Mouse (Mus musculus) thymus, postnatal 0 days (tissue): ENCODE measurements around the gene Maml3. TPM values are rescaled to one million over a fixed set of nuclear protein-coding genes. Genes with fewer than 3 reads are reported as not detected.
A peak's percentile ranks its signal among the peaks of the same experiment; 100 is the strongest.

Experiments used
- DNase-seq: peaks from one replicate; pipeline ENCODE4 v3.0.0-alpha.2; 2015; ENCODE audit warnings: low spot score
- polyA plus RNA-seq: library from polyadenylated mRNA; unstranded; fragments of >200 nt; fragmentation: Nextera tagmentation; extraction: Ambion mirVana; gene quantifications from 2 replicates; pipeline ENCODE4 v1.2.1, GENCODE M21; 2015

Maml3 gene
- polyA plus RNA-seq, 1 experiment from 2014 or later: 2.6 TPM

DNA sequence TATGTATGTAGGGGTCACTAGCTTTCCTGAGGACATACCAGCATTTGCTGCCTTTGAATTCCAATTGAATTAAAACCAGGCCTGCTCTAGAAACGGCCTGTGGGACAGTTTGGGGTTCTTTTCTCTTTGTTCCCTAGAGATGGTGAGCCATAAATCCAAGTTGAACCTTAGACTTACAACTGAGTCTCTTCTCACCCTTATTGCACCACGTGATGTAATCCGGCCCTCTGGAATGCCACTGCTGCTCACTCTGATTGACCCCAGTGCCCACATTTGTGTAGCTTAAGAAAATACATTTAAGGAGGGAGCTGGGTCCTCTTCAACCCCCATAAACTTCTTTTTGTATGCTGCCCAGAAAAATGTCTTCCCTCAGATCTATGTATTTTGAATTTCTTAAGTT is 387.4 kb downstream of the Maml3 start:
- no peak for DNase-seq

DNA sequence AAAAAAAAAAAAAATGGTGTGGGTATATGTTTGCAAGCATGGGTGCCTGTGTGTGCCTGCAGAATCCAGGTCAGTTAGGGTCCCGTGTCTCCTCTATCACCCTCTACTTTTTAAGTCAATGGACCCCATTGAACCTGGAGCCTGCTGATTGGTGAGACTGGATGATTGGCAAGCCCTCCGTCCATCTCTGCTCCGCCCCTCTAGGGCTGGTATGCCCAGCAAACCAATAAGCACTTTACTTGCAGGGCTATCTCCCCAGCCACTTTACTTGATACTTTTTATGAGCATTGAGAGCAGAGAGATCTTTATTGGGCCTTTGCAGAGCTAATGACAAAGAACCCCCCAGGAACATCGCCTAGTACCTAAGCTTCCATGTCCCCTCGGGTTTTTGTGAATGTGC is 390.4 kb downstream of the Maml3 start:
- no peak for DNase-seq

DNA sequence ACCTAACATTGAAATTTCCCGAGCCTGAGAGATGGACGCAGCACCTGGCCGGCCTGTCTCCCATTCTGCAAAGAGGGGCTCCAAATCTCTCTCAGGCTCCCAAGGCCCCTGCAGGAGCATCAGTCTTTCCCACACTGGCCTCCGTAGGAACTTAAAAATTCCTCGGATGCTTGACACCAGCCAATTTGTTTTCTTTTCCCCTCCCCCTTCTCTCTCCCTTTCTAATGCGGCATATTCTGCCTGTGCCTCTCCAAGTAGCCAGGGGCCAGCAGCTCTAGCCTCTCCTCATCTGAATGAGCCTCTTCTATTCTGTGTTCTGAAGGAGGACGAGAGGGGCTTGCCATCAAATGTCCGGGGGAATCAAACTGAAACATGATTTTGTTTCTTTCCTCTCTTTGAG is 391.6 kb downstream of the Maml3 start:
- no peak for DNase-seq

DNA sequence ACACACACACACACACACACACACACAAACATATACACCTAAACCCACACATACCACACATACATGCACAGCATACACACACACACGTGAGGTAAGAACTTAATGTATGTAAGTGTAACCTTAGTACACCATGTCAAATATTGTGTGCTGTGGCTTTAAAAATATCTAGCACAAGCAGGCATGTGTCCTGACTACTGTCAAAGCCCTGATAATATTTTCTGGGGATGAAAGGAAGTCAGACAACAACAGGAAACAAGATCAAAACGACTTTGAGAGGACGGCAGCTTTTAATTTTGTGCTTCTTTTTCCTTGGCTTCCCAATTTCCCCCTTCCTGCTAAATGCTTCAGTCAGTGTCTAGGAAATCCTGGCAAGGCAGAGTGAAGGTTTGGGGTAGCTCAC is 392.5 kb downstream of the Maml3 start:
- DNase-seq: no peak

DNA sequence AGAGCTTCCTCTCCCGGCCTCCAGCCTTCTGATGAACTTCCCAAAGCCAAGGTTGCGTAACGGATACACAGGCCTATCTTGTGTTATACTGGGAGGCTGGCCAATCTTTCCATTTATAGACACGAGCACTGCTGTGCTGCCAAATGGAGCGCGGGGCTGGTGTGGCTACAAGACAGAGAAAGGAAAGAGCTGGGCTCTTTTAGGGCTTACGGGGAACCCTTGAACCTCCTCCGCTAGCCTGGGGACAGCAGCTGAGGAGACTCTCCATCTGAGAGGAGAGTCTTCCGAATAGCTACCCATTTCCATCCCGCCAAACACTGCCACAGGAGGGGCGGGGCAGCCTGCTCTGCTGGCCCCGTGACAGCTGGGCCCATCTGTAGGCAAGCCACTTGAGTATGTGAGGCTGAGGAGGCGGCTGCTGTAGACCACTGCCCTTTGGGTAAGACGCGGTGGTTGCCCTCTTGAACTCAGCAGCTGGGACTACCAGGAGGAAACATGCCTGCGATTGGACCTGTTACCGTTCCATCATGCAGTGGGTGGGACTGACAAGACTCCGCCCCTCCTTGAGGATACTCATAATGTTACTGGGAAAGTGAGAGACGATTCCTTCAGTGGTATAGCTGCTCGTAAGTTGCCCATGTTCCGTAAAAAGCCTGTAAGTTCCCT is 396.0 kb downstream of the Maml3 start:
- no peak for DNase-seq

DNA sequence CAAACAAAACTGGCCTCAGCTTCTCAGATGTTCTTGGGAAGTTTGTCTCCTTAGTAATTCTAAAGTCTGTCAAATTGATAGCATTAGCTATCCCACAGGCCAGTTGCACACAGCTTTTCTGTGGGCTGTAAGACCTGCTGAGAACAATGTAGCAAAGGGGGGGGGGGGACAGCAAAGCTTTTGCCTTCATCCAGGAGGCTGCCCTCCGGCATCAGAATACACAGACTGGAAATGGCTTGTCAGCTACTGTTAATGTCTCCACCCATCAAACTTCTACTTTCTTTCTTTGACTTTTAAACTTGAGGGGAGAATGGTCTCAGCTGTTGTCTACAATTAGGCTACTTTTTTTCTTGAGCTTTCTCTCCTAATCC is 396.5 kb downstream of the Maml3 start:
- no peak for DNase-seq

DNA sequence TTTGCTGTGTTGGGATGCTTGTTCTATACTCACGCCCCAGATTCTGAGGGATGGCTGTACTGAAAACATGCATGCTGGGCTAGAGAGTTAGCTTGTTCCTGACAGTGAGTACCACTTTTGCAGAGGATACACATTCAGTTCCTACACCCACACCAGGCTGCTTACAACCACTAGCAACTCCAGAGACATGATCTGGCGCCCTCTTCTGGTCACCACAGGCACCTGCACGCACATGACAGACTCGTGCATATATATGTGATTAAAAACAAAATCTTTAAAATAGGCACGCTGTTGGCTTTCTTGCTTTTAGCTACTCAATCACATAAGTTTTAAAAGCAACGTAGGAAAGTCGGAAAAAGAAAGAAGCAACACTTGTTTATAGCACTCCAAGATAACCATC is 399.7 kb downstream of the Maml3 start:
- DNase-seq: peak; percentile 49

DNA sequence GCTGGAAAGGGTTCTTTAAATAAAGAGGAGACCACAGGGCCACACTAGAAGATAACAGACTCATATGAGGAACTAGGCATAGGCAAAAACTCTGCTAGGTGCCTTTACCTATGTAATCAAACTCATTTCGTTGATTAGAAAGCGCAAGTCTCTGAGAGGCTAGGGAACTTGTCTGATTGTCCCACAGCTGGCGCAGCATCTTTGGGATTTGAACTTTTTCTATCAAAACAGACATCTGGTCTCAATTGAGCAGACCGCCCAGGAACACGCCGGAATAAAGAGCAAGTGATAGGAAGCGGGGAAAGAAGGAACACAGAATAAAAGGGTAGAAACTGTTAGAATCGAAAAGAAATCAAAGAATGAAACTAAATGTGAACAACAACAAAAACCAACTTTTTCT is 401.4 kb downstream of the Maml3 start:
- no peak for DNase-seq

DNA sequence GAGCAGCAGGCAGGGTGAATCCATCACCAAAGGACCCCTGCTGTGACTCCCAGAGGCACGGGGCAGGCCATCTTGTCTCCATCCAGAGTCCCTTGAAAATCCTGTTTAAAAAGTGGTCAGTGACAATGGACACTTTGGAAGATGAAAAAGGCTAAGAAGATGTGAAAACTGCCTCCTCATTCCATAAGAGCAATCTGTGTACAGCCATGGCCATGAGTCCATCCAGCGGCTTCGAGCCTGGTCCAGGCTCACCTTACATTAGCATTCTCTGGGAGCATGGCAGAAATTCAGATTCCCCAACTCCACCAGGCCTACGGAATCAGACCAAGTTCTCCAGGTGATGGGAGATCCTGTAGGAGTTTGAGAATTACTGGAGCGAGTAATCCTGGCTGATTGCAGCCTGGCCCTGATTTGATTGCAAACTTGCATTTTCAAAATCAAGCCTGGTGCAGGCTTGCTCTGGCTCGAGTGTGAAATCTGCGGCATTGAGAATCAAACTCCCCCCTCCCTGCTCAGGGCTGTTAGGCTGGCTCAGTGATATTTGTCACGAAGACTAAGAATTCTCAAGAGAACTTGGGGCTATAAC is 402.1 kb downstream of the Maml3 start:
- no peak for DNase-seq

DNA sequence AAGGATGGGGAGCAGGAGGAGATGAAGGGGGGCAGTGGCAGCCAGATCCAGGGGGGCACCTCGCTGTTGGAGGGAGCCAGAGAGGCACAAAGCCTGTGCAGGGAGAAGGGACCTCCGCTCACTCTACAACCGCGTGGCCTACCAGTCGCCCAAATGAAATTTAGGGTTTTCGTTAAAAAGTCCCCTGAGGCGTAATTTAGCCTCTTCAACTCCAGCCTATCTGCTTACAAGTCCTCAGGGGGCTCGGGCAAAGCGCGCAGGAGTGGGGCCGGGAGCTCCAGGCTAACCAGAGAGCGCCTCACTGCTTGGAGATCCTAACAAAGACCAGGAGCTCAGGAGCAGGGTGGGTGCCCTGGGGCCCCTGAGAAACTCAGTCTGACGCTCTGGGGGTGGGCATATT is 402.9 kb downstream of the Maml3 start:
- DNase-seq: peak; percentile 7

DNA sequence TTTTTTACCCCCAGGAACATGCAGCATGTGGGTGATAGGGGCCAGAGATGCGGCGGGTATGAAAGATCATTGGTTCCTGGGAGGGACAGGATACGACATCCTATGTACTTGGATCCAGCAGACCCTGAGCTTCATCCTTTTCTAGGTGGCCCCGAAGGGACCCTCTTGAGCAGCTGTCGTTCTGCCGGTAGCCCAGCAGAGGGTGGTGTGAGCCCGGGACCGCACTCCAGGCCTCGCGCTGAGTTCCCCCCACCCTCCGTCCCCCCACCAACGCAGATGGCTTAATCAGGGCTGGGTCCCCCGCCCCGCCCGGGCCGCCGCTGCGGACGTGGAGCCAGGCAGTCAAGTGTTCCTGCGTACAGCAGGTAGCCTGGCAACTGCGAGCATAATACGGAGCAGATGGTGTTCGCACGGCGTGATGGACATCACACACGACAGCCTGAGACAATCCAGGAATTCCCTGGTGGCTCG is 403.6 kb downstream of the Maml3 start:
- peak; percentile 82 for DNase-seq

DNA sequence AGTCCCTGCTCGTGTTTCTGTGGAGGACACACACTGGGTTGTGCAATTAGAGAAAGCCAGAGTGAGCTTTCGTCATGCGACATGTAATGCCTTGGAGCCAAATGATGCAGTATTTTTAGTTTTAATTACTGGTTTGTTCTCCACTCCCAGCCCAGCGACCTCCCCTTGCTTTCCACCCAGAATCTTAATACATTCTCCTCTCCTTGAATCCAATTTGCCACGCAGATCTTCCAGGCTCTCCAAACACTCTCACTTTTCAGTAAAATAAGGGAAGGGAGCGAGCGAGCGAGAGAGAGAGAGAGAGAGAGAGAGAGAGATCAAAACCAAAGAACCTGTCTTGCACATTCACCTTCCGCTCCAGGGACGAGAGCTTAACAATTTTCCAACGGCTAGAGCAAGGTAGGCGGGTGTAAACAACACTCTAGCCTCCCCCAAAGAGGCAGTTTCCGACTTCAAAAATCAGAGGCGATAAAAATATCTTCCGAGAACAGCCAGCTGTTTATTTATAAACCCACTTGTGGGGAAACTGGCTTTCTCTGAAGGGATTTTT is 404.1 kb downstream of the Maml3 start:
- DNase-seq: no peak

DNA sequence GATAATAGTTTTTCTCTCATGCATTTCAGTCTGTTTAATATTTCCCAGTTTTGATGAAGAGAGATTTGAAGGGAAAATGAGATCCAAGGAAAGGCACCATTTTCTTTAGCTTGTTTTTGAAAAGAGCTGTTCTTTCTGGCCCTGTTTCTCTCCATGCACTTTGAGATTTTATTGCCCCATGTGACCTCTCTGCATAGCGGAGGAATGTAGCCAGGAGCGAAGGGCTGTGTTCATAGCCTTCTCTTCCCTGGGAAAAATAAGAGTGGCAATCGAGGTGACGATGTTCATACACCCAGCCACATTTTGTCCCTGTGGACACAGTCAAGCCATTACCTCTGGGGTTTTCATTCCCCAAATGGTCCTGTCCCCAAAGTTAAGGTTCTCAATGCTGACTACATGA is 404.8 kb downstream of the Maml3 start:
- DNase-seq: no peak

DNA sequence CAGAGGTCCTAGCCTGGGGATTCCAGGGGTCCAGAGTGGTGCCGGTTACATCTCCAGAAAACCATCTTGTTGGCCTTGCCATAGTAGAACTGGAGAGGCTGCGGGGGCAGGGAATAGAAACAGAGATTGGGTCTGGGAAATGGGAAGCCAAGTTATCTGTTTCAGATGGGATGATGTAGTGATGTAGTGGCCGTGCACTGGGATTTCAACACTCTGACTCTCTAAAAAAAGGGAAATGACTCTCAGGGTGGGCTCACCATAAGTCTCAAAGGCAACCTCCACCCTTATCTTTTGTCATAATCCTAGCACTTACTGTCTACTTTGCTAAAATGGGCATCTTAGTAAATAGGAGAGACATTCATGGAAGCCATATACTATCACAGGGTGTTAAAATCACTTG is 406.9 kb downstream of the Maml3 start:
- no peak for DNase-seq

DNA sequence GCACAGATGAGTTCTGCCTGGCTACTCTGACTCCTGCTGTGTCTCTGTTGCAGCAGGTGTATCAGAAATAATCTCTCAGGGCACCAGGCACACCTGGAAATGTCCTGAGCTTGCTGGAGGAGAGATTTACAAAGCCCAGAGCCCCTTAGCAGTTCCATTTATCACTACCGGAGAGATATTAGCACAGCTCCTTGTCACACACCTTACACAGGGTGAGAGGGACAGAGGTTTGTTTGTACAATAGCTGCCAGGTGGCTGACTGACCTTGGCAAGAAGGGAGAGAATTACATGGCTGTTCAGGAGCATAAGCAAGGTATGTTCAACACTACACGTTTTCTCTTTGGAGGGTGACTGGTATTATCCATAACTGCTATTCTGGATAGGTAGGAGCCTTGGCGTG is 409.2 kb downstream of the Maml3 start:
- DNase-seq: no peak

DNA sequence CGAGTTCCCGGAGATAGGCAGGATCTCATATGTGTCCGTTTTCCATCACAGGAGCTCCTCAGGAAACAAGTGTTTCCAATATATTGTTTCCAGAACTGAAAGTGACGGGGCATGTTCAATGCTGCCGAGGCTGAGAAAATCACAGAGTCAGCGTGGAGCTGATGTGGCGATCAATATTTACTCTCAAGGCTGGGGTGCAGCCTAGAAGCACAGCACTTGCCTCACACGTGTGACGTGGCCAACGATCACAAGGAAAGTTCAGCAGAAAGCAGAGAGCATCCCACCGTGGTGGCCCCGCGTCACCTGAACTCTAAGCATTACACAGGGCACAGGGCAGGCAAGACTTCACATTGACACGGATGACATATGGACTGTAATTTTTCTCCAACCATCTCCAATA is 410.3 kb downstream of the Maml3 start:
- DNase-seq: no peak

DNA sequence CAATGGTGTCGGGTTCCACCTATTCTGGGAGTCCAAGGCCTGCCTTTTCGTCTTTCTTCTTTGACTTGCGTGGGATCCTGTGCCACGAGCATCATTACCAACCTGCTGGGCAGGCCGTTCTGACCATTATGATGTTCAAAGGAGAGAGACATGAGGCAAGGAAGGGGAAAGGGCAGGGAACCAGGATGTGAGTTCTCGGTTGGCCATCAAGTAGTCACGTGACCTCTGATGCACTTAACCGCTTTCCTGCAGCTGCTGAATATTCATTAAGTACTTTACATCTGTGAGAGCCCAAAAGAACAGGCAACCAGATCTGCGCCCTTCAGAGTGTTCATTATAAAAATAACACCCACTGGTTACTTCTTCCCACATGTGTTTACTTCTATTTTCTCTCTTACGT is 411.7 kb downstream of the Maml3 start:
- no peak for DNase-seq

DNA sequence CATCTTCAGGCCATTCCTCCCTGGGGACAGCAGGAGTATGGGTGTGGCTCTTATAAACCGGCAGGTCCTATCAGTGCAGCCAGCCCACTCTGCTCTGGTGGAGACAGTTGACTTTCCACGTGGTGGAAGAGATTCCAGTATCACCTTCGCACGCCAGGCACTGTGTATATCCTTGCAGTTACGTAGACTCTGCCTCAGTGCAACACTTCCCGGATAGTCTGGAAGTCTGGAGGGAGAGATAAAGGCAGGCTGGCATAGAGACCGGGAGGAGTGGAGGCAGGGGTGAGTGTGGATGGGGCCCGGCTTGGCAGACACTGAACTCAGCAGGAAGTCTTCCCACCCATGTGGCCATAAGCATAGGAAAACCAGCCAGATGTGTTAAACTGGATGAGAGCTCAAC is 416.2 kb downstream of the Maml3 start:
- no peak for DNase-seq

DNA sequence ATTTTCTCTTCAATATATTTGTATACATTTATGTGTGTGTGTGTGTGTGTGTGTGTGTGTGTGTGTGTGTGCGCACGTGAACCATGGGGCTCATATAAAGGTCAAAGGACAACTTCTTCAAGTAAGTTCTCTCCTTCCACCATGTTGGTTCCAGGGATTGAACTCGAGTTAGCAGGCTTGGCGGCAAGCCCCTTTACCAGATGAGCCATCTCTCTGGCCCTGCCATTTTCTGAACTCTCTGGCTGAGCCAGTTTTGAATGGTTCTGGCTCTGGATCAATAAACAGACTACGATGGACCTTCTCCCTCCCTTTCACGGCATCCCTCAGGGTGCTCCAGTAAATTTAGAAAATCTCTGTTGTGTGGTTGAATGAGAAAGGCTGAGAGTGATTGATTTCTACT is 418.1 kb downstream of the Maml3 start:
- no peak for DNase-seq

DNA sequence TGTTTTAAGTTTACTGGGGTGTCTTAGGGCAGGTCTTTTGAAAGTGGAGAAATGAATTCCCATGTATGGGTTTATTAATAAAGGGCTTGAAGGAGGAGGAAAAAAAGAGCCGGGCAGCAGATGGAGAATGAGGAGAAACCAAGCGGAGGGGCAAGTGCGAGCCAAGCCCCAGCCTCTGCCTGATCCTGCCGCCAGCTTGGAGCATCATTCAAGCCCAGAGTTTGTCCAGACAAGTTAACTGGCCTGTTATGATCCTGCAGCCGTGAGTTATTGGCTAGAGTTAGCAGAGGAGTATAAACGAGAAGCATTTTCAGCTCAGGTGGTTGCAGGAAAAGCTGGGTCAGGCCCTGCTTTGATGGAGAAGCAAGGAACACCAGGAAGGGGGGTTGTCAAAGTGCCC is 418.6 kb downstream of the Maml3 start:
- no peak for DNase-seq

DNA sequence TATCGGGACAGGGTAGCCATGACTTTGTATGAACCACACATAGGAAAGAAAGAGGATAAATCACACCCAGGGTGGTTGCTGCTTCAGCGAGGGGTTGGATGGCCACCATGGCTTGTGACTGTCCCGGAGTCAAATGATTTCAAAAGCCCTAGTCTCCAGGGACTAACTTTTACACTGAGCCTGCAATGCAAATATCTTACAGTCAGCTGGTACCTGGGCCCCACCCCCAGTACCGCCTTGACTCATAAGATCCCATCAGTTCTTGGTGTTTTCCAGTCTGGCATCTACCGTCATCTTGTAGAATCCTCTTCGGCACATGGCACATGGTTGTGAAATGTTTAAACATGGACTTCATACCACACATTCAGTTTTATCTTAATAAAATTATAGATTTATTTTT is 419.3 kb downstream of the Maml3 start:
- no peak for DNase-seq

DNA sequence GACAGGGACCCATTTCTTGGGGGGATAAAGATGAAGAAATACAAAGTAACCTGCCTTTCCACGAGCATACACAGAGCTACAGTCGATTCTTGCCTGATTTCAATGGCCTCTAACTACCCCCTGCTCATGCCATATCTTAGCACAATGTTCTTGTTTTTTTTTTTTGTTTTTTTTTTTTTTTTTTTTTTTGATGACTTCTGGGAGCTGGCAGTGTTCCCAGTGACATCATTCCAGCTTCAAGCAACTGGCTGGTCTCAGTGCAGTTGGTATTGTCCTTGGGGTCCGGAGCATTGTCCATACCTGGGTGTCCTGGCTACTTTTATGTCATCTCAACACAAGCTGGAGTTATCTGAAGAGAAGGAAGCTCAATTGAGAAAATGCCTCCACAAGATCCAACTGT is 429.9 kb downstream of the Maml3 start:
- no peak for DNase-seq

DNA sequence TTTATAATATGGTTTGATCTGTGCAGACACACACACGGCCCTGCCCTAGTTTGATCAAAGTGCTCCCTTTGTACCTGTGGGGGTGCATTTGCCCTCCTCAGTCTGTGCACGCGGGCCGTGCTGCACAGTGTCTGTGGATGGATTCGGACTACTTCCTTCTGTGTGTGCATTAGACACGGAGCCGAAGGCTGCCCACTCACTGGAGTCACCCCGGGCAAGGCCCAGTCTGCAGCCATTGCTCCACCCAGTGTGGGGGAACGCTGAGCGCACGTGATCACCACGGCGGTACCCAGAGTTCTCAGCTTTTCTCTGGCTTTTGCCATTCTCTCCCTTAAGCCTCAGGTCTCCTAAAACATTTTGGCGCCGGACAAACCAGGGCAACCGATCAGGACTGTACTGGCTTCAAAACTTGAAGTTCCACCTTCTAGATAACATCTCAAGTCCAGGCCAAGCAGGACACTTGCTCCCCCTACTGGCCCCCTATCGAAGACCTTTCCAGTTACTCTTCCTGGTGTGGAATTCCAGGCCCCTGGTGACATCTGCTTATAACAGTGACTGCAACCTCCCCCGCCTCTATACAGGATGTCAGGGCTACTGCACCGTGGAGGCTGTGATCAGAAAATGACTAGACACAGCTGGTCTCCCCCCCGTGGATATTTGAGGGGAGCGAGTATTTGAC is 431.3 kb downstream of the Maml3 start:
- DNase-seq: peak; percentile 16
